Mouse (Mus musculus) liver, embryonic 11.5 days (tissue): ENCODE results near the gene Ctdnep1. TPM values are rescaled to one million over a fixed set of nuclear protein-coding genes. Genes with fewer than 3 reads are reported as not detected.

ENCODE experiments used
- ATAC-seq: fragments of 200-750 bp; cut with Nextera tagmentation; replicated peaks from 2 replicates; pipeline ENCODE4 v1.8.0; 2017; ENCODE audit warnings: moderate number of reproducible peaks, mild to moderate bottlenecking, moderate TSS enrichment, moderate library complexity; ENCODE audit not compliant: low FRiP score
- DNase-seq: peaks from one replicate; pipeline ENCODE4 v3.0.0-alpha.2; 2017; ENCODE audit warnings: low spot score
- H3K27ac ChIP-seq: fragments of 300-500 bp; sonication (generic); 2 replicates; pipeline ENCODE4 v1.5.1; 2014; ENCODE audit warnings: mild to moderate bottlenecking, low read depth, low read length, control low read depth
- H3K27me3 ChIP-seq: fragments of 300-500 bp; sonication (generic); replicated peaks from 2 replicates; pipeline ENCODE4 v1.6.1; 2014; ENCODE audit warnings: low read length, mixed read lengths; ENCODE audit not compliant: control insufficient read depth, insufficient read depth
- H3K36me3 ChIP-seq: fragments of 300-500 bp; sonication (generic); 2 replicates; pipeline ENCODE4 v1.6.1; 2014; ENCODE audit warnings: mild to moderate bottlenecking, low read length, moderate library complexity, mixed read lengths; ENCODE audit not compliant: control insufficient read depth, insufficient read depth
- H3K4me1 ChIP-seq: fragments of 300-500 bp; sonication (generic); replicated peaks from 2 replicates; pipeline ENCODE4 v1.6.1; 2014; ENCODE audit warnings: low read length, mixed read lengths; ENCODE audit not compliant: control insufficient read depth, insufficient read depth
- H3K4me2 ChIP-seq: fragments of 300-500 bp; sonication (generic); 2 replicates; pipeline ENCODE4 v1.6.1; 2014; ENCODE audit warnings: mild to moderate bottlenecking, control low read depth, moderate library complexity
- H3K4me3 ChIP-seq: fragments of 300-500 bp; sonication (generic); 2 replicates; pipeline ENCODE4 v1.5.1; 2014; ENCODE audit warnings: low read depth, low read length, control low read depth
- H3K9ac ChIP-seq: fragments of 300-500 bp; sonication (generic); 2 replicates; pipeline ENCODE4 v1.6.1; 2014; ENCODE audit warnings: low read depth, low read length, control low read depth
- H3K9me3 ChIP-seq: fragments of 300-500 bp; sonication (generic); 2 replicates; pipeline ENCODE4 v1.6.1; 2016; ENCODE audit warnings: low read length, inconsistent platforms, mixed read lengths; ENCODE audit not compliant: control insufficient read depth
- WGBS: fragments of 180-500 bp; shearing (Covaris S2); extraction: QIAGEN DNeasy Blood & Tissue Kit; methylation state at CpG from one replicate; pipeline ENCODE4 v1.1.7; 2014; 5-methylcytosine and 5-hydroxymethylcytosine counted together
- microRNA counts: library from miRNA; unstranded; fragments of <30 nt; microRNA quantifications from one replicate; lab custom pipeline; 2015
- microRNA-seq: library from miRNA; unstranded; fragments of <30 nt; microRNA quantifications from one replicate; pipeline ENCODE4, GENCODE M21; 2017; ENCODE audit warnings: borderline number of aligned reads
- polyA plus RNA-seq: library from polyadenylated mRNA; unstranded; fragments of >200 nt; fragmentation: Nextera tagmentation; extraction: Ambion mirVana; gene quantifications from 2 replicates; pipeline ENCODE4 v1.2.1, GENCODE M21; 2014

The Ctdnep1 gene
- polyA plus RNA-seq, 1 experiment from 2014 or later = 24.0 TPM

GRCm38 (mm10) chr11:70029829-70030550, 49.0 kb downstream of the Ctdnep1 start:
- no peak overlapping the region for H3K9ac ChIP-seq
- ATAC-seq (no peak), DNase-seq (no peak)
- no peak overlapping the region for H3K27ac ChIP-seq
- peak overlapping the region; percentile 46 for H3K4me2 ChIP-seq
- WGBS = 58% methylated on average over 11 of the region's 11 CpGs
- H3K36me3 ChIP-seq = peaks cover 14% of the 10 kb centered on the region; the same call in 1 of the 2 replicates
- no peaks in the 10 kb centered on the region for H3K9me3 ChIP-seq
- H3K4me1 ChIP-seq = peaks cover 39% of the 10 kb centered on the region
- H3K27me3 ChIP-seq = no peaks in the 10 kb centered on the region
- no peak overlapping the region for H3K4me3 ChIP-seq

DNA sequence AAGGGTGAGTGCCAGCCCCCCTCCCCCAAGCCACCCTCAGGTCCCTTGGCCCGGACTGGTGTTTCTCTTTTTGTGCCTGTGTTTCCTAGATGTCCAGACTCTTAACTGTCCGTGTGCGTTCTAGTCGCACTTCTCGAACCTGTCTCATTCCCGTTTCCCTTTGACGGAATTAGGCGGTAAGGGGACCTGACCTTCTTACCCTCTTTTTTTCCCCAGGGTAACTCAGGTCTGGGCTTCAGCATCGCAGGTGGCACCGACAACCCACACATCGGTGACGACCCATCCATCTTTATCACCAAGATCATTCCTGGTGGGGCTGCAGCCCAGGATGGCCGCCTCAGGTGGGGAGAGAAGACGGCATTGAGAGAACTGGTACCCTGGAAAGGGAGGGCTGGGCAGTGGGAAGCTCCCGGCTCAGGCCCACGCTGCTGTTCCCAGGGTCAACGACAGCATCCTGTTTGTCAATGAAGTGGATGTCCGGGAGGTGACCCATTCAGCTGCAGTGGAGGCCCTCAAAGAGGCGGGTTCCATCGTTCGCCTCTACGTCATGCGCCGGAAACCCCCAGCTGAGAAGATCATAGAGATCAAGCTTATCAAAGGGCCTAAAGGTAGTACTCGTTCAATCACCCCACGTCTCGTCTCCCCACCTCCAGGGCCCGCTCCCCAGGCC, 49.8 kb downstream of the Ctdnep1 start:
- peaks cover 38% of the 10 kb centered on the region for H3K4me1 ChIP-seq
- peaks cover 14% of the 10 kb centered on the region; the same call in 1 of the 2 replicates for H3K36me3 ChIP-seq
- WGBS = 95% methylated on average over 28 of the region's 28 CpGs

DNA sequence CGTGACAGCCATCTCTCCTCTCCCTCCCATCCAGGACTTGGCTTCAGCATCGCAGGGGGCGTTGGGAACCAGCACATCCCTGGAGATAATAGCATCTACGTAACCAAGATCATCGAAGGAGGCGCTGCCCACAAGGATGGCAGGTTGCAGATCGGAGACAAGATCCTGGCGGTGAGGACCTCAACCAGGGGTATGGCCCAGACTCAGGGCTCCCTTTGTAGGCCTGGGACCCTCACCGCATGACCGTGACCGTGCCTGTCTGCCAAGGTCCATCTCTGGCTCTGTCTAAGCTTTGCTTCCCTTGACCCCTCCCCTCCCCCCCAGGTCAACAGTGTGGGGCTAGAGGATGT, 50.3 kb downstream of the Ctdnep1 start:
- ATAC-seq = no peak
- H3K36me3 ChIP-seq = peaks cover 14% of the 10 kb centered on the region; the same call in 1 of the 2 replicates
- no peak overlapping the region for H3K4me3 ChIP-seq

More for the DNA sequence above, 49.8 kb downstream of the Ctdnep1 start:
- H3K9ac ChIP-seq = no peak overlapping the region
- ATAC-seq (no peak), DNase-seq (no peak)
- H3K9me3 ChIP-seq = no peaks in the 10 kb centered on the region
- no peak overlapping the region for H3K4me2 ChIP-seq
- no peaks in the 10 kb centered on the region for H3K27me3 ChIP-seq
- H3K27ac ChIP-seq = no peak overlapping the region
- no peak overlapping the region for H3K4me3 ChIP-seq

GRCm38 (mm10) chr11:70038174-70038573, 57.2 kb downstream of the Ctdnep1 start:
- Histone ChIP-seq H3K36me3 (peaks cover 4% of the 10 kb centered on the region; the same call in 1 of the 2 replicates), H3K4me3 (no peak overlapping the region), H3K4me2 (no peak overlapping the region), H3K27me3 (no peaks in the 10 kb centered on the region), H3K4me1 (peaks cover 4% of the 10 kb centered on the region; the same call in 1 of the 2 replicates), H3K27ac (no peak overlapping the region), H3K9ac (no peak overlapping the region), H3K9me3 (no peaks in the 10 kb centered on the region)
- no peak for ATAC-seq
- no peak for DNase-seq
- 64% methylated on average over 7 of the region's 7 CpGs for WGBS

More for the DNA sequence above, 50.3 kb downstream of the Ctdnep1 start:
- 95% methylated on average over 11 of the region's 11 CpGs for WGBS
- DNase-seq = no peak
- Histone ChIP-seq H3K27ac (no peak overlapping the region), H3K9ac (no peak overlapping the region), H3K4me2 (no peak overlapping the region), H3K27me3 (no peaks in the 10 kb centered on the region), H3K9me3 (no peaks in the 10 kb centered on the region), H3K4me1 (peaks cover 33% of the 10 kb centered on the region)

GRCm38 (mm10) chr11:70039631-70040030, 58.7 kb downstream of the Ctdnep1 start:
- Histone ChIP-seq H3K4me3 (no peak overlapping the region), H3K9ac (no peak overlapping the region), H3K36me3 (no peaks in the 10 kb centered on the region; the same call in 1 of the 2 replicates), H3K4me1 (peaks cover 4% of the 10 kb centered on the region; the same call in 1 of the 2 replicates), H3K4me2 (no peak overlapping the region), H3K27ac (no peak overlapping the region), H3K9me3 (no peaks in the 10 kb centered on the region), H3K27me3 (no peaks in the 10 kb centered on the region)
- DNase-seq (no peak), ATAC-seq (no peak)
- WGBS = 88% methylated on average over 10 of the region's 10 CpGs

DNA sequence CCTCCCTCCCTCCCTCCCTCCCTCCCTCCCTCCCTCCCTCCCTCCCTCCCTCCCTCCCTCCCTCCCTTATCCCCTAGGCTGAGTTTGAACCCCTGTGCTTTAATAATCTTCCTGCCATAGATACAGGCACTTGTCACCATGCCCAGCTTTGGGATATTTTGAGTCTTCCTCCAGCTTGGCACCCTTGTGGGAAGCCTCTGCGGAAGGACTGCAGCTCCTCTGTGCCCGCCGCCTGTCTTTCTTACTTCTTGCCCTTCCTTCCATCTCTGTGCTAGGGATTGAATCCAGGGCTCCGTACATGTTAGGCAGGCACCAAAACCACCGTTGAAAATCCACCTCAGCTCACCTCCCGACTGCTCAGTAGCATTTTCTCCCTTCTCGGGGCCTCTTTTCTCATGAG, 59.2 kb downstream of the Ctdnep1 start:
- no peaks in the 10 kb centered on the region for H3K9me3 ChIP-seq
- no peak overlapping the region for H3K9ac ChIP-seq
- H3K36me3 ChIP-seq = no peaks in the 10 kb centered on the region; the same call in 1 of the 2 replicates
- H3K4me2 ChIP-seq = no peak overlapping the region
- no peak overlapping the region for H3K27ac ChIP-seq
- no peak overlapping the region for H3K4me3 ChIP-seq
- DNase-seq (no peak), ATAC-seq (no peak)
- WGBS = 72% methylated on average over 7 of the region's 7 CpGs
- H3K27me3 ChIP-seq = no peaks in the 10 kb centered on the region
- peaks cover 4% of the 10 kb centered on the region; the same call in 1 of the 2 replicates for H3K4me1 ChIP-seq

MicroRNAs encoded within 50 kb of the gene (microRNA counts, 519-probe panel; counts per million panel counts)
- microRNA mmu-miR-324-3p (lab: Ali Mortazavi, UCI) = not detected
- microRNA mmu-miR-324-5p (lab: Ali Mortazavi, UCI) = 5,452 counts per million, percentile 53 among the panel's probes with 10 or more counts

Small RNA genes lying within 50 kb of the gene (microRNA-seq; reads per million reads assigned to microRNA genes)
- gene Gm44349 = not detected
- 6,372 reads per million, percentile 90 among the genes with 10 or more reads in this experiment for gene Mir324

Other genes with a start within 250 kb of the Ctdnep1 start
- 46.1 and 48.9 TPM in 2 replicates for gene Polr2a, start 222.5 kb upstream of the Ctdnep1 start, polyA plus RNA-seq
- gene Slc35g3, start 219.2 kb upstream of the Ctdnep1 start, polyA plus RNA-seq = not detected in 2 replicates
- gene Zbtb4, start 215.2 kb upstream of the Ctdnep1 start, polyA plus RNA-seq = 0.90 and 1.0 TPM in 2 replicates
- 1.3 and 1.4 TPM in 2 replicates for gene Chrnb1, start 185.2 kb upstream of the Ctdnep1 start, polyA plus RNA-seq
- gene Fgf11, start 179.3 kb upstream of the Ctdnep1 start, polyA plus RNA-seq = 1.2 TPM in 2 replicates
- 0.96 and 1.2 TPM in 2 replicates for gene Tmem102, start 175.5 kb upstream of the Ctdnep1 start, polyA plus RNA-seq
- gene Gm39566, start 165.9 kb upstream of the Ctdnep1 start, polyA plus RNA-seq = not detected in 2 replicates
- not detected in 2 replicates for gene Spem2, start 162.7 kb upstream of the Ctdnep1 start, polyA plus RNA-seq
- not detected in 2 replicates for gene Spem1, start 159.0 kb upstream of the Ctdnep1 start, polyA plus RNA-seq
- 2.8 and 3.4 TPM in 2 replicates for gene Nlgn2, start 143.4 kb upstream of the Ctdnep1 start, polyA plus RNA-seq
- 336 and 370 TPM in 2 replicates for gene Tmem256, start 142.6 kb upstream of the Ctdnep1 start, polyA plus RNA-seq
- gene Plscr3, start 134.8 kb upstream of the Ctdnep1 start, polyA plus RNA-seq = 63.5 and 70.1 TPM in 2 replicates
- 0.57 and 0.62 TPM in 2 replicates for gene Tnk1, start 122.4 kb upstream of the Ctdnep1 start, polyA plus RNA-seq
- not detected in 2 replicates for gene Tmem95, start 103.1 kb upstream of the Ctdnep1 start, polyA plus RNA-seq
- gene Kctd11, start 99.8 kb upstream of the Ctdnep1 start, polyA plus RNA-seq = 2.3 and 3.6 TPM in 2 replicates
- 8.6 and 8.7 TPM in 2 replicates for gene Acap1, start 85.6 kb upstream of the Ctdnep1 start, polyA plus RNA-seq
- 3.2 and 4.0 TPM in 2 replicates for gene 2810408A11Rik, start 80.2 kb upstream of the Ctdnep1 start, polyA plus RNA-seq
- gene Neurl4, start 80.1 kb upstream of the Ctdnep1 start, polyA plus RNA-seq = 9.5 and 10.5 TPM in 2 replicates
- gene Gps2, start 67.3 kb upstream of the Ctdnep1 start, polyA plus RNA-seq = 121 and 130 TPM in 2 replicates
- gene Eif5a, start 59.2 kb upstream of the Ctdnep1 start, polyA plus RNA-seq = 2,995 and 3,090 TPM in 2 replicates
- gene Ybx2, start 45.4 kb upstream of the Ctdnep1 start, polyA plus RNA-seq = 1.3 and 1.7 TPM in 2 replicates
- gene Slc2a4, start 33.0 kb upstream of the Ctdnep1 start, polyA plus RNA-seq = 7.0 and 8.3 TPM in 2 replicates
- 4.0 and 5.1 TPM in 2 replicates for gene Cldn7, start 16.4 kb upstream of the Ctdnep1 start, polyA plus RNA-seq
- gene Elp5, start 1.4 kb downstream of the Ctdnep1 start, polyA plus RNA-seq = 131 and 146 TPM in 2 replicates
- gene Gabarap, start 10.0 kb downstream of the Ctdnep1 start, polyA plus RNA-seq = 302 and 311 TPM in 2 replicates
- 33.2 and 36.6 TPM in 2 replicates for gene Phf23, start 14.6 kb downstream of the Ctdnep1 start, polyA plus RNA-seq
- gene Dvl2, start 19.4 kb downstream of the Ctdnep1 start, polyA plus RNA-seq = 22.1 and 23.3 TPM in 2 replicates
- 85.7 and 89.7 TPM in 2 replicates for gene Acadvl, start 34.3 kb downstream of the Ctdnep1 start, polyA plus RNA-seq
- gene Dlg4, start 35.8 kb downstream of the Ctdnep1 start, polyA plus RNA-seq = 9.3 and 9.4 TPM in 2 replicates
- 0.40 and 0.66 TPM in 2 replicates for gene Asgr1, start 72.9 kb downstream of the Ctdnep1 start, polyA plus RNA-seq
- 4.3 and 5.8 TPM in 2 replicates for gene Asgr2, start 111.5 kb downstream of the Ctdnep1 start, polyA plus RNA-seq
- 0.63 and 1.5 TPM in 2 replicates for gene Mgl2, start 149.2 kb downstream of the Ctdnep1 start, polyA plus RNA-seq
- gene Clec10a, start 175.0 kb downstream of the Ctdnep1 start, polyA plus RNA-seq = 0.41 and 0.53 TPM in 2 replicates
- gene Slc16a11, start 231.6 kb downstream of the Ctdnep1 start, polyA plus RNA-seq = 0.75 and 0.81 TPM in 2 replicates
- gene Slc16a13, start 239.9 kb downstream of the Ctdnep1 start, polyA plus RNA-seq = 9.1 and 10.1 TPM in 2 replicates
- gene Bcl6b, start 248.6 kb downstream of the Ctdnep1 start, polyA plus RNA-seq = 6.8 and 7.3 TPM in 2 replicates